Mouse (Mus musculus) liver, embryonic 12.5 days (tissue): ENCODE measurements around the gene Zdhhc18. TPM values are rescaled to one million over a fixed set of nuclear protein-coding genes. Genes with fewer than 3 reads are reported as not detected.

Experiments
- ATAC-seq: fragments of 200-750 bp; cut with Nextera tagmentation; 2 replicates; pipeline ENCODE4 v1.8.0; 2017; ENCODE audit warnings: moderate number of reproducible peaks, mild to moderate bottlenecking, moderate library complexity
- H3K27ac ChIP-seq: fragments of 300-500 bp; sonication (generic); 2 replicates; pipeline ENCODE4 v1.5.1; 2016; ENCODE audit warnings: mild to moderate bottlenecking
- H3K27me3 ChIP-seq: fragments of 300-500 bp; sonication (generic); replicated peaks from 2 replicates; pipeline ENCODE4 v1.6.1; 2016; ENCODE audit warnings: mild to moderate bottlenecking, moderate library complexity
- H3K36me3 ChIP-seq: fragments of 300-500 bp; sonication (generic); 2 replicates; pipeline ENCODE4 v1.6.1; 2016; ENCODE audit warnings: mild to moderate bottlenecking, moderate library complexity
- H3K4me1 ChIP-seq: fragments of 300-500 bp; sonication (generic); 2 replicates; pipeline ENCODE4 v1.6.1; 2016
- H3K4me2 ChIP-seq: fragments of 300-500 bp; sonication (generic); 2 replicates; pipeline ENCODE4 v1.6.1; 2016; ENCODE audit warnings: mild to moderate bottlenecking, moderate library complexity
- H3K4me3 ChIP-seq: fragments of 300-500 bp; sonication (generic); 2 replicates; pipeline ENCODE4 v1.5.1; 2016; ENCODE audit warnings: mild to moderate bottlenecking, moderate library complexity
- H3K9ac ChIP-seq: fragments of 300-500 bp; sonication (generic); 2 replicates; pipeline ENCODE4 v1.6.1; 2016; ENCODE audit warnings: mild to moderate bottlenecking, moderate library complexity
- H3K9me3 ChIP-seq: fragments of 300-500 bp; sonication (generic); replicated peaks from 2 replicates; pipeline ENCODE4 v1.6.1; 2016; ENCODE audit warnings: mild to moderate bottlenecking, moderate library complexity
- WGBS: fragments of 180-500 bp; shearing (Covaris S2); methylation state at CpG from one replicate; pipeline ENCODE4 v1.1.7; 2016; ENCODE audit not compliant: insufficient replicate concordance; 5-methylcytosine and 5-hydroxymethylcytosine counted together
- microRNA-seq: library from miRNA; unstranded; fragments of <30 nt; microRNA quantifications from one replicate; pipeline ENCODE4, GENCODE M21; 2017
- polyA plus RNA-seq: library from polyadenylated mRNA; unstranded; fragments of >200 nt; fragmentation: Nextera tagmentation; extraction: Ambion mirVana; gene quantifications from 2 replicates; pipeline ENCODE4 v1.2.1, GENCODE M21; 2016

The Zdhhc18 gene
- polyA plus RNA-seq, 1 experiment from 2014 or later = 4.6 TPM

DNA sequence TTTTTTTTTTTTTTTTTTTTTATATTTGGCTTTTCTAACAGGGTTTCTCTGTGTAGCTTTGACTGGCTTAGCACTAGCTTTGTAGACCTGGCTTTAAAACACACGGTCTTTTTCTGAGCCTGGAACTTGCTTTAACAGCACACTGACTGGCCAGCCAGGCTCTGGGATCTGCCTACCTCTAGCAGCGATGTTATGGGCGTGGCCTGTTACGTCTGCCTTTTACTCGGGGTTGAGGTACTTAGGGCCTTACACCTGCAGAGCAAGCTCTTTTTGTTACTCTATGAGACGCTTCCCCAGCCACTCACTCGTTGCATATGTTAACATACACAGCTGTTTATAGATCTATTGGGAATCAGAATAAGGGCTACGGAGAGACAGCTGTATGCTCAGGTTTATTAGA is 82.7 kb downstream of the Zdhhc18 start:
- Histone ChIP-seq H3K27me3 (no peaks in the 10 kb centered on the region), H3K4me2 (no peak overlapping the region), H3K36me3 (no peaks in the 10 kb centered on the region), H3K4me3 (no peak overlapping the region), H3K27ac (no peak overlapping the region), H3K9ac (no peak overlapping the region), H3K4me1 (peaks cover 5% of the 10 kb centered on the region), H3K9me3 (no peaks in the 10 kb centered on the region; the same call in 1 of the 2 replicates)
- WGBS = 23% methylated on average over 8 of the region's 8 CpGs
- no peak for ATAC-seq

DNA sequence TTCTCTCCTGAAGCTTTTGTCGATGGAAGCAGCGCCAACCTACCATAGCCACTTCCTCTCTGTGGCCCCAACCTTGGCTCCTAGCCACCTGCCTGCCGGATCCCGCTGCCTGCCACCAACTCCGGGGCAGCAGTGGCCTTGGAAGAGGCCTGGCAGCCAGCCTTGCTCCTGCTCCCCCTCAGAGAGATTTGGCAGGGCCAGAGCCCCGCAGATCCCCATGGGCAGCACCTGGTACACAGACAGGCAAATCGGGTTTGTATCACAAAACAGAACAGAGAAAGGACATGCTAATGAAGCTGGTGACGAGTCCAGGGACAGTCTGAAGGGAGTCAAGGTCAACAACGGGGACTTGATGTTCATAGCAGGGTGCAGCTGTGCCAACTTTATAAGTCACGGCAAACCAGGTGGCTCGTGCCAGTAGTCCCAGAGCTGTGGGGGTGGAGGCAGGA is 86.8 kb downstream of the Zdhhc18 start:
- peaks cover 5% of the 10 kb centered on the region; the same call in 1 of the 2 replicates for H3K4me1 ChIP-seq
- H3K27ac ChIP-seq = no peak overlapping the region
- H3K4me2 ChIP-seq = no peak overlapping the region
- no peak overlapping the region for H3K9ac ChIP-seq
- H3K36me3 ChIP-seq = no peaks in the 10 kb centered on the region
- no peak for ATAC-seq
- no peaks in the 10 kb centered on the region; the same call in 1 of the 2 replicates for H3K27me3 ChIP-seq
- no peaks in the 10 kb centered on the region; the same call in 1 of the 2 replicates for H3K9me3 ChIP-seq
- no peak overlapping the region for H3K4me3 ChIP-seq
- 62% methylated on average over 11 of the region's 11 CpGs for WGBS

DNA sequence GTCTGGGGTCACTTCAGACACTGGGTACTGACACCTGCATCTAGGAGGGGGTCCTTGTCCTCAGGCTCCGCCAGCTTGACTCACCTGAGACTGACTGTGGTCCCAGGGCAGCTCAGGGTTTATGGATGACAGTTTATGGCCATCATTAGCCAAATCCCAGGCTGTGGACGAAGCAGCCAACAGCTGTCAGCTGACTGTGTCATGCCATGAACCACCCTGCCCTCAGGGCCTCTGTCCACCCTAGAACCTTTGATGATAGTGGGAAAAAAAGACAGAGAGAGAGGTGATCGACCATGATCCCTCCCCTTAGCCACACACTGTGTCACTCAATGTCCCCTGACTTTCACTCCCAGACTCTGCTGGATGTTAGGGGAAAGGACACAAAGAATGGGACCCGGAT is 88.3 kb downstream of the Zdhhc18 start:
- H3K27ac ChIP-seq = no peak overlapping the region
- H3K4me1 ChIP-seq = no peaks in the 10 kb centered on the region; the same call in 1 of the 2 replicates
- ATAC-seq = no peak
- H3K4me2 ChIP-seq = no peak overlapping the region
- H3K4me3 ChIP-seq = no peak overlapping the region
- H3K9me3 ChIP-seq = no peaks in the 10 kb centered on the region; the same call in 1 of the 2 replicates
- no peaks in the 10 kb centered on the region; the same call in 1 of the 2 replicates for H3K27me3 ChIP-seq
- WGBS = 67% methylated on average over 4 of the region's 4 CpGs
- no peak overlapping the region for H3K9ac ChIP-seq
- H3K36me3 ChIP-seq = no peaks in the 10 kb centered on the region

DNA sequence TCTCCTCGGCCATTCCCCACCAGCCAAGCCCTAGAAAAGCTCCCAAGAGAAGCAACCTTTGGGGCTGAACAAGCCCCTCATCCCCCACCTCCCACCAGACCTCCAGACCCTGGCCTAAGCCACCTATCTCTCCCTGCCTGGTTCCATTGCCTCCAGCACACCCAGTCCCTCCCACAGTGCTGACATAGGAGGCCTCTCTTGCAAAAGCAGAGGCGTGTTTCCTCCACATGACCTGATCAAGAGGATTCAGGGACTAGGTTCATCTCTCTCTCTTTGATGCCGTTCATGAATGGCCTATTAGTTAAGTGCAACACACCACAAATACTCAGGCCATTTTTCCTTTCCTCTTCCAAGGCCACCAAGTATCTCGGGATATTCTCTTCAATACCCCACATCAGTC is 90.1 kb downstream of the Zdhhc18 start:
- H3K36me3 ChIP-seq = no peaks in the 10 kb centered on the region
- no peaks in the 10 kb centered on the region; the same call in 1 of the 2 replicates for H3K9me3 ChIP-seq
- H3K4me1 ChIP-seq = no peaks in the 10 kb centered on the region; the same call in 1 of the 2 replicates
- H3K4me3 ChIP-seq = no peak overlapping the region
- H3K9ac ChIP-seq = no peak overlapping the region
- peaks cover 4% of the 10 kb centered on the region; the same call in 1 of the 2 replicates for H3K27me3 ChIP-seq
- no peak overlapping the region for H3K27ac ChIP-seq
- no peak for ATAC-seq
- 50% methylated on average over 4 of the region's 4 CpGs for WGBS
- no peak overlapping the region for H3K4me2 ChIP-seq

DNA sequence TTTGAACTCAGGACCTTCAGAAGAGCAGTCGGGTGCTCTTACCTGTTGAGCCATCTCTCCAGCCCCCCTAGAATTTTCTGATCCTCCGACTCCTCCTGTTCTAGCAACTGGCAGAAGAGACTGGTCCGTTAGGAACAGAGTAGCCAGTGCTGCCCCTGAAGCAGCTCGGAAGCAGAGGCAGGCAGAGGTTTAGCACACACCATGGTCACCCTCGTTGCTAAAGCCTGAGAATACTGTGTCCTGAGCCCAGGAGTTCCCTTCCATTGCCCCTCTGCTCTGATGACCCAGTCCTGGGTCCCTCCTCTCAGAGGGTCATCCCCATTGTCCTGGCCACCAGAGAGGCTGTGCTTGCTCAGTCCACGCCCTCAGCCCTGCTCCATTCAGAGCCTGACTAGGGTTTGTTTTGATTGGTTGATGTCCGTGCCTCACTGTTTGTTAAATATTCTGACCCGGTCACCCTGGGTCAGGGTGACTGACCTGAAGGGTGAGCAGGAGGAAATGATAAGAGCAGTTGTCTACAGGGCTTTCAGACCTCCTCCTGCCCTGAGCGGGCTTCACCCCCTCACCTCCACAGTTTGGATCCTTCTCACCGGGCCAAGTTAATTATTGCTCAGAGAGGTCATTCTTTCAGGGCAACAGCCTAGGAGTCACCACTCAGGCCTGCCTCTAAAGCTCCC is 92.8 kb downstream of the Zdhhc18 start:
- Histone ChIP-seq H3K36me3 (no peaks in the 10 kb centered on the region), H3K27me3 (peaks cover 9% of the 10 kb centered on the region; the same call in 1 of the 2 replicates), H3K27ac (peak overlapping the region; percentile 53; the same call in 1 of the 2 replicates), H3K4me2 (no peak overlapping the region), H3K9me3 (no peaks in the 10 kb centered on the region), H3K9ac (no peak overlapping the region), H3K4me3 (no peak overlapping the region), H3K4me1 (peaks cover 21% of the 10 kb centered on the region)
- WGBS = 48% methylated on average over 10 of the region's 10 CpGs
- ATAC-seq = peak; percentile 79

Small RNA genes within 50 kb of the gene (microRNA-seq; reads per million reads assigned to microRNA genes)
- gene Gm23158 = not detected

Other genes with a start within 250 kb of the Zdhhc18 start
- gene Tent5b, start 170.0 kb downstream of the Zdhhc18 start, polyA plus RNA-seq = 0.06 TPM in 1 of 2 replicates, not detected in the other
- 0.14 and 0.27 TPM in 2 replicates for gene Trnp1, start 151.6 kb downstream of the Zdhhc18 start, polyA plus RNA-seq
- 0.26 and 0.44 TPM in 2 replicates for gene Kdf1, start 131.2 kb downstream of the Zdhhc18 start, polyA plus RNA-seq
- 285 and 299 TPM in 2 replicates for gene Nudc, start 104.2 kb downstream of the Zdhhc18 start, polyA plus RNA-seq
- 0.56 and 0.77 TPM in 2 replicates for gene Nr0b2, start 96.8 kb downstream of the Zdhhc18 start, polyA plus RNA-seq
- 7.8 and 8.9 TPM in 2 replicates for gene Gpatch3, start 75.4 kb downstream of the Zdhhc18 start, polyA plus RNA-seq
- gene Gpn2, start 65.8 kb downstream of the Zdhhc18 start, polyA plus RNA-seq = 15.2 and 16.2 TPM in 2 replicates
- 0.21 and 0.81 TPM in 2 replicates for gene Sfn, start 48.0 kb downstream of the Zdhhc18 start, polyA plus RNA-seq
- gene Pigv, start 22.5 kb upstream of the Zdhhc18 start, polyA plus RNA-seq = 7.0 and 10.0 TPM in 2 replicates
- gene Arid1a, start 106.6 kb upstream of the Zdhhc18 start, polyA plus RNA-seq = 14.7 TPM in 2 replicates
- 60.9 and 63.1 TPM in 2 replicates for gene Rps6ka1, start 237.6 kb upstream of the Zdhhc18 start, polyA plus RNA-seq